Mouse (Mus musculus) G1E (cell line): ENCODE data around the gene Actr2.

Experiments
- CTCF ChIP-seq: IDR thresholded peaks from 2 replicates; pipeline ENCODE4 v1.5.1; 2012; ENCODE audit warnings: low read depth, low read length, inconsistent platforms, mixed read lengths
- GATA1 ChIP-seq: IDR thresholded peaks from 2 replicates; pipeline ENCODE4 v1.6.1; 2012; ENCODE audit warnings: borderline replicate concordance, low read length, inconsistent platforms, mixed read lengths
- POLR2AphosphoS5 ChIP-seq: IDR thresholded peaks from 2 replicates; pipeline ENCODE4 v1.6.1; 2012; ENCODE audit warnings: low read depth, low read length, inconsistent platforms; ENCODE audit not compliant: insufficient replicate concordance

- TF ChIP-seq CTCF: no peak
- no peak for TF ChIP-seq GATA1
- no peak for TF ChIP-seq POLR2AphosphoS5
Measured at GRCm38 (mm10) chr11:20152107-20152901, 39.6 kb upstream of the Actr2 start.
